Mouse (Mus musculus) forebrain, embryonic 10.5 days (tissue): ENCODE data around the gene Aoc1. TPM values are rescaled to one million over a fixed set of nuclear protein-coding genes. Genes with fewer than 3 reads are reported as not detected.

Experiments
- DNase-seq: peaks from one replicate; pipeline ENCODE4 v3.0.0-alpha.2; 2017; ENCODE audit warnings: low spot score; ENCODE audit errors: extremely low spot score
- H3K27ac ChIP-seq: fragments of 300-500 bp; sonication (generic); 2 replicates; pipeline ENCODE4 v1.5.1; 2016; ENCODE audit warnings: mild to moderate bottlenecking
- H3K27me3 ChIP-seq: fragments of 300-500 bp; sonication (generic); 2 replicates; pipeline ENCODE4 v1.6.1; 2016; ENCODE audit warnings: mild to moderate bottlenecking; ENCODE audit not compliant: poor library complexity, severe bottlenecking
- H3K36me3 ChIP-seq: fragments of 300-500 bp; sonication (generic); replicated peaks from 2 replicates; pipeline ENCODE4 v1.6.1; 2016; ENCODE audit warnings: mild to moderate bottlenecking, moderate library complexity
- H3K4me1 ChIP-seq: fragments of 300-500 bp; sonication (generic); 2 replicates; pipeline ENCODE4 v1.6.1; 2016
- H3K4me3 ChIP-seq: fragments of 300-500 bp; sonication (generic); 2 replicates; pipeline ENCODE4 v1.5.1; 2016; ENCODE audit warnings: mild to moderate bottlenecking, moderate library complexity
- H3K9me3 ChIP-seq: fragments of 300-500 bp; sonication (generic); 2 replicates; pipeline ENCODE4 v1.6.1; 2016; ENCODE audit warnings: mild to moderate bottlenecking, moderate library complexity
- WGBS: fragments of 180-500 bp; shearing (Covaris S2); methylation state at CpG from one replicate; pipeline ENCODE4 v1.1.7; 2016; 5-methylcytosine and 5-hydroxymethylcytosine counted together
- polyA plus RNA-seq: library from polyadenylated mRNA; unstranded; fragments of >200 nt; fragmentation: Nextera tagmentation; extraction: Ambion mirVana; gene quantifications from 2 replicates; pipeline ENCODE4 v1.2.1, GENCODE M21; 2016

Aoc1 gene
- polyA plus RNA-seq, 1 experiment from 2014 or later, result 0.05 TPM

- DNase-seq, result no peak
- H3K27ac ChIP-seq, result no peak overlapping the region
- 84% methylated on average over 5 of the region's 5 CpGs for WGBS
- no peaks in the 10 kb centered on the region for H3K4me1 ChIP-seq
- no peaks in the 10 kb centered on the region for H3K36me3 ChIP-seq
- H3K9me3 ChIP-seq, result no peaks in the 10 kb centered on the region
- H3K27me3 ChIP-seq, result no peaks in the 10 kb centered on the region
- no peak overlapping the region for H3K4me3 ChIP-seq
Measured at GRCm38 (mm10) chr6:48954211-48954610, 81.5 kb downstream of the Aoc1 start.

- Histone ChIP-seq H3K27ac (no peak overlapping the region), H3K9me3 (no peaks in the 10 kb centered on the region), H3K4me1 (no peaks in the 10 kb centered on the region), H3K27me3 (no peaks in the 10 kb centered on the region), H3K36me3 (no peaks in the 10 kb centered on the region), H3K4me3 (no peak overlapping the region)
- DNase-seq, result no peak
- WGBS, result 35% methylated on average over 1 of the region's 1 CpGs
Measured at GRCm38 (mm10) chr6:48954946-48955345, 82.2 kb downstream of the Aoc1 start.

- H3K4me1 ChIP-seq, result no peaks in the 10 kb centered on the region
- H3K9me3 ChIP-seq, result no peaks in the 10 kb centered on the region
- WGBS, result 86% methylated on average over 4 of the region's 4 CpGs
- no peak overlapping the region for H3K27ac ChIP-seq
- H3K36me3 ChIP-seq, result no peaks in the 10 kb centered on the region
- no peak for DNase-seq
- H3K4me3 ChIP-seq, result no peak overlapping the region
- H3K27me3 ChIP-seq, result no peaks in the 10 kb centered on the region
Measured at GRCm38 (mm10) chr6:48956785-48957184, 84.1 kb downstream of the Aoc1 start.

- no peaks in the 10 kb centered on the region for H3K27me3 ChIP-seq
- H3K27ac ChIP-seq, result no peak overlapping the region
- no peaks in the 10 kb centered on the region for H3K4me1 ChIP-seq
- H3K36me3 ChIP-seq, result no peaks in the 10 kb centered on the region
- H3K9me3 ChIP-seq, result no peaks in the 10 kb centered on the region
- 75% methylated on average over 1 of the region's 1 CpGs for WGBS
- peak; percentile 13 for DNase-seq
- no peak overlapping the region for H3K4me3 ChIP-seq
Measured at GRCm38 (mm10) chr6:48958053-48958452, 85.4 kb downstream of the Aoc1 start.

Other genes starting within 250 kb of the Aoc1 start
- 0.46 and 0.83 TPM in 2 replicates for gene AI854703, start 246.1 kb upstream of the Aoc1 start, polyA plus RNA-seq
- gene Gimap8, start 225.7 kb upstream of the Aoc1 start, polyA plus RNA-seq, result 0.31 and 0.33 TPM in 2 replicates
- gene Gimap9, start 196.8 kb upstream of the Aoc1 start, polyA plus RNA-seq, result 4.0 TPM in 2 replicates
- gene Gimap4, start 188.3 kb upstream of the Aoc1 start, polyA plus RNA-seq, result 5.9 and 6.8 TPM in 2 replicates
- 8.4 and 9.7 TPM in 2 replicates for gene Gimap6, start 164.7 kb upstream of the Aoc1 start, polyA plus RNA-seq
- gene Gm28053, start 154.3 kb upstream of the Aoc1 start, polyA plus RNA-seq, result not detected in 2 replicates
- not detected in 2 replicates for gene Gimap7, start 154.3 kb upstream of the Aoc1 start, polyA plus RNA-seq
- gene Gimap1, start 133.8 kb upstream of the Aoc1 start, polyA plus RNA-seq, result 5.9 and 6.1 TPM in 2 replicates
- 0.62 and 1.0 TPM in 2 replicates for gene Gimap5, start 126.7 kb upstream of the Aoc1 start, polyA plus RNA-seq
- gene Gimap3, start 102.0 kb upstream of the Aoc1 start, polyA plus RNA-seq, result not detected in 2 replicates
- gene Tmem176a, start 32.0 kb upstream of the Aoc1 start, polyA plus RNA-seq, result 7.4 and 10.3 TPM in 2 replicates
- 19.8 and 25.4 TPM in 2 replicates for gene Tmem176b, start 31.4 kb upstream of the Aoc1 start, polyA plus RNA-seq
- gene 1600015I10Rik, start 57.0 kb downstream of the Aoc1 start, polyA plus RNA-seq, result not detected in 2 replicates
- not detected in 2 replicates for gene Doxl2, start 102.1 kb downstream of the Aoc1 start, polyA plus RNA-seq
- not detected in 2 replicates for gene Svs1, start 114.0 kb downstream of the Aoc1 start, polyA plus RNA-seq
- 1.1 and 2.5 TPM in 2 replicates for gene Gpnmb, start 163.7 kb downstream of the Aoc1 start, polyA plus RNA-seq
- 71.4 and 71.9 TPM in 2 replicates for gene Malsu1, start 200.9 kb downstream of the Aoc1 start, polyA plus RNA-seq